21 mouse cellular contexts compared by ENCODE assay signal in the genomic region with DNA sequence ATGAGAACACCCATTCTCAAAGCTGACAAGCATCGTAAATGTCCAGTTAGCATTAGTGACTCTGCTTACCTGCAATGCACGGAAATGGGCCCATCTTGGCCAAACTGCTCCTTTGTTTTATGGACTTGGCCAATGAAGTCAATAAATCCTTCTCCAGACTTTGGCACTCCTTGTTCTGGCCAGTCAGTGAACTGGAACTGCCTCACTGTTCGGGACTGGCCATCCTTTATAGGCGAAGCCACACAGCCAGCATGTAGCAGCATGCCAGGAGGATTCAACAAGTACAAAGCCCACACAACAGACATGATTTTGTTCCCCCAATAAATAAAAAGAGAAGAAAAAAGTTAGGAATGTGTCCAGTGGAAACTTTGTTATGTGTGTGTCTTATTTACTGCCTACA.
DNase-seq lines count a peak whose midpoint lies in the region; ATAC-seq and TF ChIP-seq lines count a peak whose summit lies in the region.
"Had no signal": no experiment of that assay in that cellular context is flagged by ENCODE, and none has a peak within 500 bp of the region (broad histone marks: within the 10 kb centered on the region; RNA-seq: fewer than 3 reads in every experiment).

No protein-coding gene starts in this region.

- WGBS in kidney, adult 2 months, result 46% methylated on average over 4 of the region's 4 CpGs

- no peak overlapping the region for H3K4me3 ChIP-seq in kidney, adult 2 months (ENCODE audit: insufficient read depth, low read depth, low read length)
- H3K4me3 ChIP-seq: embryonic facial prominence, embryonic 13.5 days; erythroblast, embryonic 14.5 days; forebrain, embryonic 12.5 days; gastrocnemius, adult 2 months; heart, embryonic 15.5 days; hindbrain, embryonic 15.5 days; limb, embryonic 12.5 days had no signal

- no peak for TF ChIP-seq POLR2A in kidney, adult 2 months (IDR thresholded peaks at IDR 0.05; ENCODE audit: low read depth, low read length)

- no peak for TF ChIP-seq CTCF in kidney, adult 2 months (conservative IDR thresholded peaks at IDR 0.05; ENCODE audit: insufficient read depth, insufficient read length, low read depth, low read length)

- no peaks in the 10 kb centered on the region for H3K27me3 ChIP-seq in kidney, adult 2 months (replicated peaks; ENCODE audit: control insufficient read depth, insufficient read depth, low read length)
- H3K27me3 ChIP-seq: embryonic facial prominence, embryonic 13.5 days; forebrain, embryonic 12.5 days; heart, embryonic 15.5 days; hindbrain, embryonic 15.5 days; limb, embryonic 12.5 days had no signal

- no peak overlapping the region for H3K27ac ChIP-seq in kidney, adult 2 months (ENCODE audit: insufficient read depth, low read depth, low read length)
- H3K27ac ChIP-seq: embryonic facial prominence, embryonic 13.5 days; forebrain, embryonic 12.5 days; gastrocnemius, adult 2 months; heart, embryonic 15.5 days; hindbrain, embryonic 15.5 days; limb, embryonic 12.5 days had no signal

- peaks cover 2% of the 10 kb centered on the region; the same call in 1 of the 2 replicates for H3K4me1 ChIP-seq in kidney, adult 2 months (ENCODE audit: control insufficient read depth, insufficient read depth, low read length)
- H3K4me1 ChIP-seq: embryonic facial prominence, embryonic 13.5 days; forebrain, embryonic 12.5 days; hindbrain, embryonic 15.5 days; limb, embryonic 12.5 days had no signal

- no peak for ATAC-seq in cerebellum, adult (ENCODE audit: insufficient number of reproducible peaks, low FRiP score, low TSS enrichment)
- ATAC-seq: intestine, embryonic 16.5 days had no signal

- DNase-seq in cerebellum, postnatal 10 days, result peak; percentile 19 to 40
- peak; percentile 55 for DNase-seq in kidney, adult 2 months
- DNase-seq in kidney, adult 11 months, result no peak
- DNase-seq in urinary bladder, postnatal 14 days (ENCODE audit: low spot score), result peak; percentile 6
- DNase-seq in urinary bladder, adult 18-20 months (ENCODE audit: low spot score in 2 of 2), result no peak
- DNase-seq in skeletal muscle tissue, adult 2 months (ENCODE audit: low read depth, low spot score), result peak; percentile 4
- no peak for DNase-seq in spleen, adult 18-20 months
- DNase-seq: adrenal gland, postnatal 10 days; cerebellum, adult 9-10 months; gastrocnemius, adult 2 months; heart, postnatal 36 days; lung, adult 18-20 months; lung, postnatal 10 days had no signal

- 0 out of 2 replicates have a peak, but pooled peaks cover 3% of the 10 kb centered on the region for H3K36me3 ChIP-seq in kidney, adult 2 months (ENCODE audit: control insufficient read depth, insufficient read depth, low read length)
- H3K36me3 ChIP-seq: forebrain, embryonic 12.5 days had no signal

Comparison
In these comparisons a context has a peak if more than half of its experiments do, and no peak if none do; other contexts are left out.
1. DNase-seq: peak in cerebellum, postnatal 10 days (2 of 2), kidney, adult 2 months (single experiment), urinary bladder, postnatal 14 days (single experiment) and skeletal muscle tissue, adult 2 months (single experiment); none in kidney, adult 11 months (single experiment), urinary bladder, adult 18-20 months (0 of 2) and spleen, adult 18-20 months (0 of 2).